8 mouse cellular contexts compared by ENCODE assay signal in genomic region chr7:81789095-81789757, GRCm38 (mm10). TPM values are rescaled to one million over a fixed set of nuclear protein-coding genes. Genes with fewer than 3 reads are reported as not detected.
DNase-seq lines count a peak whose midpoint lies in the region; ATAC-seq and TF ChIP-seq lines count a peak whose summit lies in the region.

TSS of gene 3110040N11Rik (minus strand) at chr7:81789478.

- peak; percentile 79 for TF ChIP-seq CTCF in heart, adult 2 months (IDR thresholded peaks at IDR 0.05)

- intact Hi-C loops in heart, adult 2 months (cut with DNase I) = loop anchor here (2.0 to 5.0 kb wide), 3 partner anchors 74 to 163 kb away; no protein-coding TSS in a partner anchor

- peak within 1 kb of the TSS; percentile 82 for H3K4me2 ChIP-seq in embryonic facial prominence, embryonic 14.5 days (ENCODE audit: low read depth, low read length)
- H3K4me2 ChIP-seq in limb, embryonic 13.5 days (replicated peaks) = peak within 1 kb of the TSS; percentile 78
- peak within 1 kb of the TSS; percentile 83 for H3K4me2 ChIP-seq in midbrain, embryonic 16.5 days (ENCODE audit: low read length)

- no peaks in the 10 kb centered on the region for H3K9me3 ChIP-seq in embryonic facial prominence, embryonic 14.5 days (ENCODE audit: control insufficient read depth, low read length)
- H3K9me3 ChIP-seq in limb, embryonic 13.5 days = no peaks in the 10 kb centered on the region
- H3K9me3 ChIP-seq in midbrain, embryonic 16.5 days (replicated peaks; ENCODE audit: control insufficient read depth, low read length, poor library complexity, severe bottlenecking) = no peaks in the 10 kb centered on the region

- peak within 1 kb of the TSS; percentile 68 for H3K4me3 ChIP-seq in embryonic facial prominence, embryonic 14.5 days (ENCODE audit: low read depth, low read length)
- H3K4me3 ChIP-seq in heart, adult 2 months = peak within 1 kb of the TSS; percentile 90
- peak within 1 kb of the TSS; percentile 72 for H3K4me3 ChIP-seq in limb, embryonic 13.5 days
- H3K4me3 ChIP-seq in midbrain, embryonic 16.5 days (ENCODE audit: low read depth, low read length) = peak within 1 kb of the TSS; percentile 66

- peaks cover 32% of the 10 kb centered on the region for H3K36me3 ChIP-seq in embryonic facial prominence, embryonic 14.5 days (ENCODE audit: control insufficient read depth, insufficient read depth, low read length)
- no peaks in the 10 kb centered on the region for H3K36me3 ChIP-seq in heart, adult 2 months (ENCODE audit: control insufficient read depth, insufficient read depth, low read length)
- H3K36me3 ChIP-seq in limb, embryonic 13.5 days = peaks cover 28% of the 10 kb centered on the region
- peaks cover 10% of the 10 kb centered on the region; the same call in 1 of the 2 replicates for H3K36me3 ChIP-seq in midbrain, embryonic 16.5 days (ENCODE audit: control insufficient read depth, insufficient read depth, low read length)

- DNase-seq in 3T3-L1 (ENCODE audit: low read depth, low spot score) = peak; percentile 86
- DNase-seq in adrenal gland, postnatal 4 days (ENCODE audit: low spot score in 2 of 2) = peak; percentile 52 to 64
- DNase-seq in embryonic facial prominence, embryonic 14.5 days (ENCODE audit: low spot score) = peak; percentile 95
- peak; percentile 89 to 90 for DNase-seq in heart, adult 2 months
- DNase-seq in kidney, adult 8-10 months = peak; percentile 75
- peak; percentile 75 to 90 for DNase-seq in spleen, postnatal 10 days (ENCODE audit: low spot score in 2 of 2)

- peak within 1 kb of the TSS; percentile 86 for H3K9ac ChIP-seq in embryonic facial prominence, embryonic 14.5 days (ENCODE audit: low read depth, low read length)
- H3K9ac ChIP-seq in heart, adult 2 months (ENCODE audit: low read depth, low read length) = peak within 1 kb of the TSS; percentile 87
- H3K9ac ChIP-seq in limb, embryonic 13.5 days = peak within 1 kb of the TSS; percentile 76
- peak within 1 kb of the TSS; percentile 87 for H3K9ac ChIP-seq in midbrain, embryonic 16.5 days (ENCODE audit: low read depth, low read length)

- TF ChIP-seq EP300 in heart, adult 2 months (IDR thresholded peaks at IDR 0.05; ENCODE audit: insufficient read depth, low read depth, low read length) = 0 out of 2 replicates have a peak, but pooled peaks have one; percentile 53

- peak; percentile 96 for TF ChIP-seq POLR2A in heart, adult 2 months (IDR thresholded peaks at IDR 0.05; ENCODE audit: insufficient read depth, low read depth, low read length)

- H3K4me1 ChIP-seq in embryonic facial prominence, embryonic 14.5 days (ENCODE audit: control insufficient read depth, insufficient read depth, low read length) = peaks cover 4% of the 10 kb centered on the region; the same call in 1 of the 2 replicates
- peaks cover 3% of the 10 kb centered on the region for H3K4me1 ChIP-seq in heart, adult 2 months (ENCODE audit: control insufficient read depth, insufficient read depth, low read length)
- H3K4me1 ChIP-seq in limb, embryonic 13.5 days = peaks cover 10% of the 10 kb centered on the region
- H3K4me1 ChIP-seq in midbrain, embryonic 16.5 days (ENCODE audit: control insufficient read depth, insufficient read depth, low read length) = peaks cover 9% of the 10 kb centered on the region

- no peaks in the 10 kb centered on the region for H3K79me2 ChIP-seq in heart, adult 2 months (replicated peaks; ENCODE audit: control insufficient read depth, insufficient read depth, low read length)

- H3K27ac ChIP-seq in embryonic facial prominence, embryonic 14.5 days (replicated peaks; ENCODE audit: low read depth, low read length) = peak within 1 kb of the TSS; percentile 99
- H3K27ac ChIP-seq in heart, adult 2 months = peak within 1 kb of the TSS; percentile 92
- peak within 1 kb of the TSS; percentile 97 for H3K27ac ChIP-seq in limb, embryonic 13.5 days
- H3K27ac ChIP-seq in midbrain, embryonic 16.5 days (ENCODE audit: low read length) = peak within 1 kb of the TSS; percentile 99

- 0% methylated on average over 24 of the region's 38 CpGs for WGBS in embryonic facial prominence, embryonic 14.5 days
- WGBS in heart, adult 2 months = under 1% methylated on average over 38 of the region's 38 CpGs
- WGBS in limb, embryonic 13.5 days = under 1% methylated on average over 38 of the region's 38 CpGs
- WGBS in midbrain, embryonic 16.5 days = 1% methylated on average over 38 of the region's 38 CpGs

- ATAC-seq in embryonic facial prominence, embryonic 14.5 days (ENCODE audit: low read depth) = peak; percentile 95
- peak; percentile 94 for ATAC-seq in limb, embryonic 13.5 days (ENCODE audit: low FRiP score, low read depth)
- peak; percentile 96 for ATAC-seq in midbrain, embryonic 16.5 days

- no peaks in the 10 kb centered on the region for H3K27me3 ChIP-seq in embryonic facial prominence, embryonic 14.5 days (replicated peaks; ENCODE audit: control insufficient read depth, insufficient read depth, low read length)
- no peaks in the 10 kb centered on the region for H3K27me3 ChIP-seq in heart, adult 2 months (ENCODE audit: control insufficient read depth, insufficient read depth, low read length)
- H3K27me3 ChIP-seq in limb, embryonic 13.5 days = no peaks in the 10 kb centered on the region
- H3K27me3 ChIP-seq in midbrain, embryonic 16.5 days (ENCODE audit: control insufficient read depth, insufficient read depth, low read depth, low read length) = no peaks in the 10 kb centered on the region

RNA-seq across cellular contexts. Expression of gene 3110040N11Rik, which starts in this region (rescaled TPM):
- total RNA-seq in adrenal gland, postnatal 4 days (2021) = 10 to 100 TPM; 36.2 to 42.9 TPM
- polyA plus RNA-seq in embryonic facial prominence, embryonic 14.5 days (2014; fragmentation: Nextera tagmentation; extraction: Ambion mirVana) = 51.3 and 53.7 TPM in 2 replicates
- total RNA-seq in heart, adult 2 months (2021) = 10 to 100 TPM; 22.4 to 26.0 TPM
- polyA plus RNA-seq in heart, adult 2 months (2012; rRNA removed) = 25.4 and 27.9 TPM in 2 replicates
- 57.3 and 62.4 TPM in 2 replicates for polyA plus RNA-seq in limb, embryonic 13.5 days (2015; fragmentation: Nextera tagmentation; extraction: Ambion mirVana)
- polyA plus RNA-seq in midbrain, embryonic 16.5 days (2015; fragmentation: Nextera tagmentation; extraction: Ambion mirVana) = 53.2 and 58.7 TPM in 2 replicates

Comparison
In these comparisons a context has a peak if more than half of its experiments do, and no peak if none do; other contexts are left out.
1. Peak in every context shown above with its lines: DNase-seq, ATAC-seq, H3K4me3 ChIP-seq and H3K27ac ChIP-seq.